Mouse (Mus musculus) B cell, adult 2 months (primary cell): ENCODE data around the gene Nars2.

Source experiments
- DNase-seq, 2 experiments: peaks; one replicate each; pipeline ENCODE4 v3.0.0; 2022

Gene Nars2

GRCm38 (mm10) chr7:96971027-96971996 is 20.0 kb downstream of the Nars2 start:
- DNase-seq, result no peak

GRCm38 (mm10) chr7:96972138-96972904 is 21.0 kb downstream of the Nars2 start:
- no peak for DNase-seq

GRCm38 (mm10) chr7:96975914-96976313 is 24.6 kb downstream of the Nars2 start:
- DNase-seq, result no peak

GRCm38 (mm10) chr7:96977209-96977608 is 25.9 kb downstream of the Nars2 start:
- no peak for DNase-seq

GRCm38 (mm10) chr7:96981366-96981765 is 30.1 kb downstream of the Nars2 start:
- no peak for DNase-seq

GRCm38 (mm10) chr7:96983660-96984347 is 32.5 kb downstream of the Nars2 start:
- DNase-seq, result no peak

- peak in 1 of 2 experiments; percentile 4 for DNase-seq
Observed at GRCm38 (mm10) chr7:96985798-96986197, 34.5 kb downstream of the Nars2 start.

- peak; percentile 13 to 17 for DNase-seq
Observed at GRCm38 (mm10) chr7:96986795-96987445, 35.6 kb downstream of the Nars2 start.

GRCm38 (mm10) chr7:96987676-96988075 is 36.4 kb downstream of the Nars2 start:
- no peak for DNase-seq

GRCm38 (mm10) chr7:97012956-97013355 is 61.7 kb downstream of the Nars2 start:
- no peak for DNase-seq

GRCm38 (mm10) chr7:97018005-97018404 is 66.7 kb downstream of the Nars2 start:
- DNase-seq, result peak; percentile 14 to 22

GRCm38 (mm10) chr7:97018418-97018817 is 67.1 kb downstream of the Nars2 start:
- no peak for DNase-seq

GRCm38 (mm10) chr7:97019303-97019702 is 68.0 kb downstream of the Nars2 start:
- DNase-seq, result no peak

- no peak for DNase-seq
Observed at GRCm38 (mm10) chr7:97026772-97027358, 75.6 kb downstream of the Nars2 start.

GRCm38 (mm10) chr7:97029151-97029550 is 77.8 kb downstream of the Nars2 start:
- DNase-seq, result no peak

GRCm38 (mm10) chr7:97032412-97032811 is 81.1 kb downstream of the Nars2 start:
- DNase-seq, result no peak

GRCm38 (mm10) chr7:97039641-97040040 is 88.3 kb downstream of the Nars2 start:
- no peak for DNase-seq

GRCm38 (mm10) chr7:97041868-97042449 is 90.7 kb downstream of the Nars2 start:
- no peak for DNase-seq

- DNase-seq, result no peak
Observed at GRCm38 (mm10) chr7:97042981-97043380, 91.7 kb downstream of the Nars2 start.

GRCm38 (mm10) chr7:97060966-97061365 is 109.7 kb downstream of the Nars2 start:
- DNase-seq, result no peak

- DNase-seq, result no peak
Observed at GRCm38 (mm10) chr7:97071512-97071911, 120.2 kb downstream of the Nars2 start.

- DNase-seq, result no peak
Observed at GRCm38 (mm10) chr7:97072061-97072460, 120.8 kb downstream of the Nars2 start.
